Mouse (Mus musculus): ENCODE results near the gene Galk2. TPM values are rescaled to one million over a fixed set of nuclear protein-coding genes. Genes with fewer than 3 reads are reported as not detected.

Gene Galk2
- polyA plus RNA-seq, 1 experiment from 2014 or later = 35.2 TPM

GRCm38 (mm10) chr2:125907580-125908255 is 48.8 kb downstream of the Galk2 start:
- H3K36me3 ChIP-seq (ENCODE audit: control insufficient read depth, insufficient read depth, low read length) = no peaks in the 10 kb centered on the region
- no peaks in the 10 kb centered on the region for H3K9me3 ChIP-seq (replicated peaks; ENCODE audit: control insufficient read depth, low read length)
- H3K27ac ChIP-seq (ENCODE audit: low read depth, low read length) = no peak overlapping the region
- no peaks in the 10 kb centered on the region for H3K27me3 ChIP-seq (ENCODE audit: control insufficient read depth, insufficient read depth, low read length)
- no peak for ATAC-seq (replicated peaks; ENCODE audit: insufficient number of reproducible peaks, low FRiP score, low TSS enrichment)
- H3K4me1 ChIP-seq (ENCODE audit: control insufficient read depth, insufficient read depth, low read length) = no peaks in the 10 kb centered on the region
- H3K4me3 ChIP-seq (ENCODE audit: low read depth, low read length) = no peak overlapping the region
- WGBS (ENCODE audit: insufficient replicate concordance) = 81% methylated on average over 4 of the region's 4 CpGs
- H3K9ac ChIP-seq (ENCODE audit: low read depth, low read length) = no peak overlapping the region
- H3K4me2 ChIP-seq = no peak overlapping the region

DNA sequence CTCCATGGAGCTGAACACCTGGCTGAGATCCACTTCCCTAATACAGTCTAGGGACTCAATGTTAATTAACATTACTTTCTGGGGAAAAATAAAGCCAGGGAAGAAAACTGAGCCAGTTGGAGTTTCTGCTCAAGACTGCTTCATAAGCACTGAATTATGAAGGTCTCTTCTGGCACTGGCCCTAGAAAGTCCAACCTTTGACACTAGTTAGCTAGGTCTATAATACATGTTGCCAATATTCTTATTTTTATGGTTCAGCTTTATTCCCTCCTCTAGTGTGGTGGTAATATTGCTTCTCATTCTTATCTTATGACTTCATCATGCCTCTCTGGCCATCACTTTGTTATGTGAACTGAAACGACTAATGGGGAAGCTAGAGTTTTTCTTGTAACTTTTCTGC is 55.3 kb downstream of the Galk2 start:
- Histone ChIP-seq H3K4me2 (no peak overlapping the region), H3K4me3 (ENCODE audit: low read depth, low read length) (no peak overlapping the region), H3K27ac (ENCODE audit: low read depth, low read length) (no peak overlapping the region), H3K27me3 (ENCODE audit: control insufficient read depth, insufficient read depth, low read length) (no peaks in the 10 kb centered on the region), H3K9me3 (replicated peaks; ENCODE audit: control insufficient read depth, low read length) (no peaks in the 10 kb centered on the region), H3K4me1 (ENCODE audit: control insufficient read depth, insufficient read depth, low read length) (no peaks in the 10 kb centered on the region), H3K36me3 (ENCODE audit: control insufficient read depth, insufficient read depth, low read length) (no peaks in the 10 kb centered on the region), H3K9ac (ENCODE audit: low read depth, low read length) (no peak overlapping the region)
- 59% methylated on average over 1 of the region's 1 CpGs for WGBS (ENCODE audit: insufficient replicate concordance)
- no peak for ATAC-seq (replicated peaks; ENCODE audit: insufficient number of reproducible peaks, low FRiP score, low TSS enrichment)

GRCm38 (mm10) chr2:125914713-125915112 is 55.8 kb downstream of the Galk2 start:
- Histone ChIP-seq H3K9me3 (replicated peaks; ENCODE audit: control insufficient read depth, low read length) (no peaks in the 10 kb centered on the region), H3K4me3 (ENCODE audit: low read depth, low read length) (no peak overlapping the region), H3K27me3 (ENCODE audit: control insufficient read depth, insufficient read depth, low read length) (no peaks in the 10 kb centered on the region), H3K4me1 (ENCODE audit: control insufficient read depth, insufficient read depth, low read length) (no peaks in the 10 kb centered on the region), H3K36me3 (ENCODE audit: control insufficient read depth, insufficient read depth, low read length) (no peaks in the 10 kb centered on the region), H3K27ac (ENCODE audit: low read depth, low read length) (no peak overlapping the region), H3K9ac (ENCODE audit: low read depth, low read length) (no peak overlapping the region), H3K4me2 (no peak overlapping the region)
- ATAC-seq (replicated peaks; ENCODE audit: insufficient number of reproducible peaks, low FRiP score, low TSS enrichment) = no peak

DNA sequence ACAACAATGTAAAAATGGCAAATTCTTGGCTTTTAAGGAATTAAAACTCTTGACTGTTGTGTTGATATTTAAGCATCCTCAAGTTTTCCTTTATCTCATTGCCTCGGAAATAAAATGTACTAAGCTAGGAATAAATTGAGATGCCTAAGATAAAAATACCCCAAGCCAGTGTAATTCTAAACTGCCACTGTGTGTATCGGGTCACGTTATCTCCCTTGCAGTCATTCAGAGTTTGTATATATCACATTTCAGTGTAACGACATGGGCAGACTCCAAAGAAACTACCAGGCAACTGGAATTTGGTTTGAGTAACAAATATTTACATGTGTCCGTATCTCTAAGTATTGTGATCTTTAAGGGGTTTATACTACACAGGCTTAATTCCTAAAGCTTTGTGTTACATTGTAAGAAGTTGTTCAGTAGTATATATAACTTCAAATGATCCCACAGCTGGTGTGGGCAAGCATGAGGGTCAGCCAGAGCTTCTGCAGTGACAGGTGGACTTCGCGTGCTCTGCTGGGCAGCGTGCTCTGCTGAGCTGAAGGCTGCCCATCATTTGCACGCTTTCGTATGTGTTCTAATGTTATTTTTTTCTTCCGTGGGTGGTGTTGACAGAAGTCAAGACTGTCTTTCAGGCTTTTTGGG is 57.9 kb downstream of the Galk2 start:
- no peak for ATAC-seq (replicated peaks; ENCODE audit: insufficient number of reproducible peaks, low FRiP score, low TSS enrichment)
- Histone ChIP-seq H3K4me1 (ENCODE audit: control insufficient read depth, insufficient read depth, low read length) (no peaks in the 10 kb centered on the region), H3K36me3 (ENCODE audit: control insufficient read depth, insufficient read depth, low read length) (no peaks in the 10 kb centered on the region), H3K9me3 (replicated peaks; ENCODE audit: control insufficient read depth, low read length) (no peaks in the 10 kb centered on the region), H3K27ac (ENCODE audit: low read depth, low read length) (no peak overlapping the region), H3K27me3 (ENCODE audit: control insufficient read depth, insufficient read depth, low read length) (no peaks in the 10 kb centered on the region), H3K9ac (ENCODE audit: low read depth, low read length) (no peak overlapping the region), H3K4me3 (ENCODE audit: low read depth, low read length) (no peak overlapping the region), H3K4me2 (no peak overlapping the region)
- WGBS (ENCODE audit: insufficient replicate concordance) = 67% methylated on average over 11 of the region's 11 CpGs

DNA sequence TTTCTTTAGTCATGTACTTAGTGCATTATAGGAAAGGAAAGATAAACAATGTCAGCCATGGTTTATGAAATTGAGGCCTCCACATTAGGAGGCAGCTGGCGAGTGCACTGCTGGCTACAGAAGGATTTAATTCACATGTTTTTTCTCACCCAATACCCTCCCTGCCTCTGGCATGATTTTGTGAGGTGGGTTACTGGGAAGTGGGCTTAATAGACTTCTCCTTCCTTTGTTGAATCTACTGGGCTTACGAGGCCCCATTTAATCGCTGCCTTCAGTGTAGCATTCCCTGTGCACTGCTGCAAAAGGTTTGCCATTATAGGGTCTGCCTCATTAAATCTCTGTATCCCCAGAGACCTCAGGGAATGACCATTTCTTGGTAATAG is 58.4 kb downstream of the Galk2 start:
- Histone ChIP-seq H3K4me2 (no peak overlapping the region), H3K27ac (ENCODE audit: low read depth, low read length) (no peak overlapping the region), H3K9me3 (replicated peaks; ENCODE audit: control insufficient read depth, low read length) (no peaks in the 10 kb centered on the region), H3K27me3 (ENCODE audit: control insufficient read depth, insufficient read depth, low read length) (no peaks in the 10 kb centered on the region), H3K4me1 (ENCODE audit: control insufficient read depth, insufficient read depth, low read length) (no peaks in the 10 kb centered on the region), H3K36me3 (ENCODE audit: control insufficient read depth, insufficient read depth, low read length) (no peaks in the 10 kb centered on the region), H3K4me3 (ENCODE audit: low read depth, low read length) (no peak overlapping the region), H3K9ac (ENCODE audit: low read depth, low read length) (no peak overlapping the region)
- no peak for ATAC-seq (replicated peaks; ENCODE audit: insufficient number of reproducible peaks, low FRiP score, low TSS enrichment)
- WGBS (ENCODE audit: insufficient replicate concordance) = 84% methylated on average over 3 of the region's 3 CpGs

DNA sequence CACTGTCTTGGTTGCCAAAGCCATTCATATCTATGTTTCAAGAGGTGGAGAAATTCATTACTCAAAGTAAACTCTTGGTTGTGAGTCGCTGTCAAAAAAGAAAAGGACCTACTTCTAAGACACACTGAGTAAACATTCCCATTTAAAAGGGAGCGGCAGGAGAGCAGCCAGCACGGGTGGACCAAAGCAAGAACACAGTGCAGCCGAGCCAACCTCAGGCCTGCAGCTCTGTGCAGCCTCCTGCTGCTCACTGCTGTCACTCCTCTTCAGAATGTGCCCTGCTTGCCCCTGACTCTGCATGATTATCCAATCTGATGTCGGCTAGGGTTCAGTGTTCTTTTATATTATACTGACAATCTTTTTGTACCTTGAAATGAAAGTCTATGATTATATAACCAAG is 62.4 kb downstream of the Galk2 start:
- Histone ChIP-seq H3K27me3 (ENCODE audit: control insufficient read depth, insufficient read depth, low read length) (no peaks in the 10 kb centered on the region), H3K4me1 (ENCODE audit: control insufficient read depth, insufficient read depth, low read length) (no peaks in the 10 kb centered on the region), H3K36me3 (ENCODE audit: control insufficient read depth, insufficient read depth, low read length) (no peaks in the 10 kb centered on the region), H3K9ac (ENCODE audit: low read depth, low read length) (no peak overlapping the region), H3K9me3 (replicated peaks; ENCODE audit: control insufficient read depth, low read length) (no peaks in the 10 kb centered on the region), H3K4me2 (no peak overlapping the region), H3K27ac (ENCODE audit: low read depth, low read length) (no peak overlapping the region), H3K4me3 (ENCODE audit: low read depth, low read length) (no peak overlapping the region)
- no peak for ATAC-seq (replicated peaks; ENCODE audit: insufficient number of reproducible peaks, low FRiP score, low TSS enrichment)
- 76% methylated on average over 5 of the region's 5 CpGs for WGBS (ENCODE audit: insufficient replicate concordance)

- Histone ChIP-seq H3K27ac (ENCODE audit: low read depth, low read length) (no peak overlapping the region), H3K9me3 (replicated peaks; ENCODE audit: control insufficient read depth, low read length) (no peaks in the 10 kb centered on the region), H3K4me3 (ENCODE audit: low read depth, low read length) (no peak overlapping the region), H3K4me1 (ENCODE audit: control insufficient read depth, insufficient read depth, low read length) (no peaks in the 10 kb centered on the region), H3K4me2 (no peak overlapping the region), H3K36me3 (ENCODE audit: control insufficient read depth, insufficient read depth, low read length) (no peaks in the 10 kb centered on the region), H3K27me3 (ENCODE audit: control insufficient read depth, insufficient read depth, low read length) (no peaks in the 10 kb centered on the region), H3K9ac (ENCODE audit: low read depth, low read length) (no peak overlapping the region)
- 96% methylated on average over 5 of the region's 5 CpGs for WGBS (ENCODE audit: insufficient replicate concordance)
- no peak for ATAC-seq (replicated peaks; ENCODE audit: insufficient number of reproducible peaks, low FRiP score, low TSS enrichment)
These were observed 63.2 kb downstream of the Galk2 start for GRCm38 (mm10) chr2:125922149-125922548.

GRCm38 (mm10) chr2:125922877-125923276 is 64.0 kb downstream of the Galk2 start:
- no peak overlapping the region for H3K9ac ChIP-seq (ENCODE audit: low read depth, low read length)
- no peak for ATAC-seq (replicated peaks; ENCODE audit: insufficient number of reproducible peaks, low FRiP score, low TSS enrichment)
- no peak overlapping the region for H3K27ac ChIP-seq (ENCODE audit: low read depth, low read length)
- no peak overlapping the region for H3K4me3 ChIP-seq (ENCODE audit: low read depth, low read length)
- H3K9me3 ChIP-seq (replicated peaks; ENCODE audit: control insufficient read depth, low read length) = no peaks in the 10 kb centered on the region
- no peaks in the 10 kb centered on the region for H3K36me3 ChIP-seq (ENCODE audit: control insufficient read depth, insufficient read depth, low read length)
- H3K4me2 ChIP-seq = no peak overlapping the region
- H3K4me1 ChIP-seq (ENCODE audit: control insufficient read depth, insufficient read depth, low read length) = no peaks in the 10 kb centered on the region
- no peaks in the 10 kb centered on the region for H3K27me3 ChIP-seq (ENCODE audit: control insufficient read depth, insufficient read depth, low read length)
- WGBS (ENCODE audit: insufficient replicate concordance) = 68% methylated on average over 4 of the region's 4 CpGs

DNA sequence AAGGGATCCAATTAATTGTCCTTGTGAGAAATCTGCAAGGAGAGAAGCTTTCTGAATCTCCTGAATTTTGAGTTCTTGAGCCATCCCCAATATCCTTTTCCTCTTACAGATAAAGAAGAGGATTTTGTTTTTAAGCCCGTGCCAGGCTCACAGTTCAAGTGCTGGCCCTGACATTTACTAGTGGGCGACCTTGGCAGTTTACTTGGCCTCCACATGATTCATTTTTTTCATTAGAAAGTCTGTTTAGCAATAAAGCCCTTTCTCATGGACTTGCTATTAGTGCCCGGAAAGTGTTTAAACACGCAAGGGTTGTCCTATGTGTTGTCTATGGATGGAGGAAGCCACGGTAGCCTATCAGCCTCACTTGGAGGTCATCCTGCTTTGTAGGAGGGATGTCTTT is 64.4 kb downstream of the Galk2 start:
- H3K9ac ChIP-seq (ENCODE audit: low read depth, low read length) = no peak overlapping the region
- no peak overlapping the region for H3K4me2 ChIP-seq
- ATAC-seq (replicated peaks; ENCODE audit: insufficient number of reproducible peaks, low FRiP score, low TSS enrichment) = no peak
- H3K4me3 ChIP-seq (ENCODE audit: low read depth, low read length) = no peak overlapping the region
- H3K4me1 ChIP-seq (ENCODE audit: control insufficient read depth, insufficient read depth, low read length) = no peaks in the 10 kb centered on the region
- H3K9me3 ChIP-seq (replicated peaks; ENCODE audit: control insufficient read depth, low read length) = no peaks in the 10 kb centered on the region
- no peaks in the 10 kb centered on the region for H3K36me3 ChIP-seq (ENCODE audit: control insufficient read depth, insufficient read depth, low read length)
- H3K27ac ChIP-seq (ENCODE audit: low read depth, low read length) = no peak overlapping the region
- H3K27me3 ChIP-seq (ENCODE audit: control insufficient read depth, insufficient read depth, low read length) = no peaks in the 10 kb centered on the region
- WGBS (ENCODE audit: insufficient replicate concordance) = 86% methylated on average over 5 of the region's 5 CpGs

All from heart, embryonic 11.5 days (tissue).